Mouse (Mus musculus) kidney, postnatal 0 days (tissue): Measurements from ENCODE around the gene Dnaja4. TPM values are rescaled to one million over a fixed set of nuclear protein-coding genes. Genes with fewer than 3 reads are reported as not detected.
A peak's percentile ranks its signal among the peaks of the same experiment; 100 is the strongest.

ENCODE experiments used
- ATAC-seq: fragments of 200-750 bp; cut with Nextera tagmentation; replicated peaks from 2 replicates; pipeline ENCODE4 v1.8.0; 2017; ENCODE audit warnings: low read depth, moderate number of reproducible peaks, moderate TSS enrichment, moderate library complexity; ENCODE audit not compliant: low FRiP score
- DNase-seq: peaks from one replicate; pipeline ENCODE4 v3.0.0-alpha.2; 2016; ENCODE audit warnings: low spot score
- H3K27ac ChIP-seq: fragments of 300-500 bp; sonication (generic); 2 replicates; pipeline ENCODE4 v1.5.1; 2014; ENCODE audit warnings: mild to moderate bottlenecking
- H3K27me3 ChIP-seq: fragments of 300-500 bp; sonication (generic); 2 replicates; pipeline ENCODE4 v1.6.1; 2014; ENCODE audit warnings: low read length, mixed read lengths; ENCODE audit not compliant: insufficient read depth
- H3K36me3 ChIP-seq: fragments of 300-500 bp; sonication (generic); 2 replicates; pipeline ENCODE4 v1.6.1; 2014; ENCODE audit warnings: low read length, mixed read lengths; ENCODE audit not compliant: insufficient read depth
- H3K4me1 ChIP-seq: fragments of 300-500 bp; sonication (generic); replicated peaks from 2 replicates; pipeline ENCODE4 v1.6.1; 2014; ENCODE audit warnings: antibody characterized with exemption, low read length, mixed read lengths; ENCODE audit not compliant: insufficient read depth
- H3K4me2 ChIP-seq: fragments of 300-500 bp; sonication (generic); 2 replicates; pipeline ENCODE4 v1.6.1; 2014; ENCODE audit warnings: mild to moderate bottlenecking, low read length, moderate library complexity, mixed read lengths
- H3K4me3 ChIP-seq: fragments of 300-500 bp; sonication (generic); replicated peaks from 2 replicates; pipeline ENCODE4 v1.5.1; 2014; ENCODE audit warnings: low read depth, low read length
- H3K9ac ChIP-seq: fragments of 300-500 bp; sonication (generic); 2 replicates; pipeline ENCODE4 v1.6.1; 2014; ENCODE audit warnings: low read depth, low read length
- H3K9me3 ChIP-seq: fragments of 300-500 bp; sonication (generic); replicated peaks from 2 replicates; pipeline ENCODE4 v1.6.1; 2016; ENCODE audit warnings: low read length, inconsistent platforms, mixed read lengths
- CTCF ChIP-seq: IDR thresholded peaks from 2 replicates; pipeline ENCODE4 v1.5.1; 2016; ENCODE audit warnings: antibody characterized with exemption, low read depth, mild to moderate bottlenecking, moderate library complexity
- WGBS: fragments of 180-500 bp; shearing (Covaris S2); extraction: QIAGEN DNeasy Blood & Tissue Kit; methylation state at CpG from one replicate; pipeline ENCODE4 v1.1.7; 2014; 5-methylcytosine and 5-hydroxymethylcytosine counted together
- polyA plus RNA-seq: library from polyadenylated mRNA; unstranded; fragments of >200 nt; fragmentation: Nextera tagmentation; extraction: Ambion mirVana; gene quantifications from 2 replicates; pipeline ENCODE4 v1.2.1, GENCODE M21; 2015

Dnaja4 gene
- polyA plus RNA-seq = 2.9 and 3.2 TPM in 2 replicates

DNA sequence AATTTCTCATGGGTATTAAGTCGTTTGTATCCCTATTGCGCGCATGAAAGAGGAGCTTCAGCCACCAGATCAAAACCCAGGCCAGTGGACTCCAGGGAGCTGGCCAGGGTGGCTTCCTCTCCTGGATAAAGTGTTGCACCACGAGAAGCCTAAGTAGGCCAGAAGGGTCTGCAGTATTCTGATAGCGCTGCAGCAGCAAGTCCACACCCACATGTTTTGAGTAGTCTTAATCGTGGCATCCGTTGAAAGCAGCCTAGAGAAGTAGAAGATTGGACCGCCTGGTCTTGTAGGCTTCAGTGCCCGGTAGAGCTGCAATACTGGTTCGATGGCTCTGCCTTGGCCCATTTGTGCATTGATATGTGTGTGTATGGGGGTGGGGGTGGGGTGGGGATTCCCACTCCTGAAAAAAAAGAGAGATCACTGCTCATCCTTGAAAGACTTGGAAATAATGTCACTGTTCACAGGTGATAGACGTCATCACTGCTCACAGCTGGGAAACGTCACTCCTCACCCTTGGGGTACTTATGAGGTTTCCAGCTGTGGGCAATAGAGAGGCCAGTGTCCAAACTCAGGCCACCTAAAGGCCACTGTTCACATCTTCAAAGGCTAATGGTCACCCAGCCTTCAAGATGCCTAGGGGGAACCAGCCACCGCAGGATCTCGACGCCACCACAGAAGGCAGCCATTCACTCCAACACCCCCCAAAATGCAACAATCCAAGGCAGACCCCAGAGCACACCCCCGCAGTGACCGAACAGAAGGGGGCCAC lies at the start of gene Dnaja4:
Dnaja4 (plus strand) TSS at position 556 of the 769 bp plus-strand sequence.
- peak; percentile 22; the same call in 1 of the 2 replicates for ATAC-seq
- H3K27ac ChIP-seq = no peak within 1 kb of the TSS
- no peaks in the 10 kb centered on the region for H3K36me3 ChIP-seq
- H3K27me3 ChIP-seq = no peaks in the 10 kb centered on the region
- peak within 1 kb of the TSS; percentile 77 for H3K4me3 ChIP-seq
- peak within 1 kb of the TSS; percentile 82 for H3K9ac ChIP-seq
- H3K9me3 ChIP-seq = no peaks in the 10 kb centered on the region
- WGBS = 68% methylated on average over 17 of the region's 17 CpGs
- DNase-seq = no peak
- H3K4me1 ChIP-seq = peaks cover 9% of the 10 kb centered on the region
- H3K4me2 ChIP-seq = peak within 1 kb of the TSS; percentile 98
- TF ChIP-seq CTCF = no peak

DNA sequence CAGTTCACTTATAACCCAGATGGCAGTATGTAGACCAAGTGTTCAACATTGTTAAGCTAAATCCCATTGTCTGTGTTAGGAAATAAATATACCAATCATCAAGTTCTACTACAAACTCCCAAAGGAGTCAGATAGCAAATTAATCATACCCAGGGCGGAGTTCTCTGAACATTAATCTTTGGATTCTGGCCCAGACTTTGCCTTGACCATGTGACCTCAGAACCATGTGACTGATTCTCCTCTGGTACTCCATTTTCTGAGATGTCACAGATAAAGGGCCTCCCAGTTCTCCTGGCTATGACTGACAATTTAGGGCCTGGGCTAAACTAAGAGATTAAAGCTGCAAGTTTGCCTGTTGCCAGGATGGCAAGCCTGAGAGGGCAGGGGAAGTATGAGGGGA lies 49.3 kb upstream of the Dnaja4 start:
- TF ChIP-seq CTCF = no peak
- Histone ChIP-seq H3K4me3 (no peak overlapping the region), H3K9ac (no peak overlapping the region), H3K4me1 (no peaks in the 10 kb centered on the region), H3K27ac (no peak overlapping the region), H3K4me2 (no peak overlapping the region), H3K36me3 (no peaks in the 10 kb centered on the region), H3K27me3 (no peaks in the 10 kb centered on the region), H3K9me3 (no peaks in the 10 kb centered on the region)
- ATAC-seq (no peak), DNase-seq (no peak)
- WGBS = 78% methylated on average over 1 of the region's 1 CpGs

DNA sequence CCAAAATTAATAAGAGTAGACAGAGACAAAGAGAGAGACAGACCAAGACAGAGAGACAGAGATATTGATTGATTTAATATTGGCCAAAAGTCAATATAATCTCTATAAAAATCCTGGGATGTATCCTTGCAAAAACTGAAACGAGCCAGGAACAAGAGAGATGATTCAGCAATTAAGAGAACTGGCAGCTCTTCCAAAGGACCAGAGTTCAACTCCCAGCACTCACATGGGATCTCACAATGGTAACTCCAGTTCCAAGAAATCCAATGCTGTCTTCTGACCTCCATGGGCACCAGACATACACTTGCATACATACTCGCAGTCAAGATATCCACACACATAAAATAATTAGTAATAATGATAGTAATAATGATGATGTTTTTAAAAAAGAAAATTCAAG lies 45.9 kb upstream of the Dnaja4 start:
- Histone ChIP-seq H3K9ac (no peak overlapping the region), H3K9me3 (no peaks in the 10 kb centered on the region), H3K27me3 (no peaks in the 10 kb centered on the region), H3K4me2 (no peak overlapping the region), H3K27ac (no peak overlapping the region), H3K4me3 (no peak overlapping the region), H3K4me1 (no peaks in the 10 kb centered on the region), H3K36me3 (no peaks in the 10 kb centered on the region)
- no peak for TF ChIP-seq CTCF
- 85% methylated on average over 2 of the region's 2 CpGs for WGBS
- no peak for DNase-seq
- no peak for ATAC-seq

DNA sequence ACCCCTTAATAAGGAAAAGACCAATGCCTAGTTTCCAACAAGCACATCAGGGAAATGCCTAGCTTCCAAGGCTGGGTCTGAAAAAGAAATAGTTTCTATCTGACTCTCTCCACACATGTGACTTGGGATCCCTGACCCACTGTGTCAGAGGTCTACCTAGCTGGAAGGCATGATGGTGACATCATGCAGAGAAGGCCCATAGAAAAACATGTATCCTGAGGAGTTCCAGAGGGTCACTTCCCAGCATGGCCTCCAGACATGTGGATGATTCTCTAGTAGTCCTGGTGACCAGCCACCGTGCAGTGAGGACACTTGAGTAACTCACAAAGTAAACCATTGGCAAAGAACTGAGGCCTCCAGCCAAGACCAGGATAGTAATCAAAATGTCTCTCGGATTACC lies 42.8 kb upstream of the Dnaja4 start:
- TF ChIP-seq CTCF = no peak
- no peak overlapping the region for H3K4me3 ChIP-seq
- H3K4me1 ChIP-seq = no peaks in the 10 kb centered on the region
- ATAC-seq (no peak), DNase-seq (no peak)
- no peaks in the 10 kb centered on the region for H3K27me3 ChIP-seq
- H3K9me3 ChIP-seq = no peaks in the 10 kb centered on the region
- no peak overlapping the region for H3K27ac ChIP-seq
- no peak overlapping the region for H3K9ac ChIP-seq
- 77% methylated on average over 2 of the region's 2 CpGs for WGBS
- H3K36me3 ChIP-seq = no peaks in the 10 kb centered on the region
- no peak overlapping the region for H3K4me2 ChIP-seq

DNA sequence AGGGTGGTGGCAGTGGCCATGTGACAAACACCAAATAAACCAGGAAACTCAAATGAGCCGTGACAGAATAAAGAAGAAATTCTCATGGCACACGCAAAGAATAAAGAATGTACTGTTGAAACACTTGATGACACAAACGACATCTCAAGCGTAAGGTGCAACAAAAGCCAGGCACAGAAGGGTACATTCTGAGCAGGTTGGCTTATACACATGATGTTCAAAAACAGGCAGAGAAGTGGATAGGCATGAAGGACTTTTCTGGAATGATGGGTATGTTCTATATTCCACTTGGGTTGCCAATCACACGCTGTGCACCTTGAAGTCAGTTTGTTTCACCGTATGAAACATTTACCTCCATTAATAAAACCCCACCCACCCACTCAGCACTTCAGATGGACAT lies 42.3 kb upstream of the Dnaja4 start:
- DNase-seq (no peak), ATAC-seq (no peak)
- no peak overlapping the region for H3K27ac ChIP-seq
- H3K36me3 ChIP-seq = no peaks in the 10 kb centered on the region
- H3K4me2 ChIP-seq = no peak overlapping the region
- no peaks in the 10 kb centered on the region for H3K27me3 ChIP-seq
- H3K9me3 ChIP-seq = no peaks in the 10 kb centered on the region
- WGBS = 79% methylated on average over 6 of the region's 6 CpGs
- H3K4me1 ChIP-seq = 0 out of 2 replicates have a peak, but pooled peaks cover under 1% of the 10 kb centered on the region
- TF ChIP-seq CTCF = no peak
- no peak overlapping the region for H3K4me3 ChIP-seq
- no peak overlapping the region for H3K9ac ChIP-seq

DNA sequence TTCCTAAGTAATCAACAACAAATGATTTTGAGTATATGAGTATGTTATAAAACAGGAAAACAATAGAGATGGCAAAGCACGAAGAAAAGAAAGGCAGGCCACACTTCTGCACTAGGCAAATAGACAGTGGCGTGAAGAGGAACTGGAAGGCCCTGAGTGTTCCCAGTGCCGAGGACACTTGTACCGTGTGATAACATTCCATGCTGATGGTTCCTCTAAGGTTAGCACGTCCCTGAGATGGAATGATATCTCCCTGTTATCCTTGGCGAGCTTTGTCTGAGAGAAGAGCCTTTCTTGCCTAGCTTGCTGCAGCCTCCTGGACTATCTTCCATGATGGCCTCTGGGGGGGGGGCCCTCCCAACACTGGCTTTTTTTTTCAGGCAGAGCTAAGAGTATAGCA lies 39.9 kb upstream of the Dnaja4 start:
- H3K27me3 ChIP-seq = no peaks in the 10 kb centered on the region
- ATAC-seq = no peak
- DNase-seq = no peak
- 0 out of 2 replicates have a peak, but pooled peaks cover 11% of the 10 kb centered on the region for H3K4me1 ChIP-seq
- 81% methylated on average over 6 of the region's 6 CpGs for WGBS
- H3K9ac ChIP-seq = no peak overlapping the region
- H3K9me3 ChIP-seq = no peaks in the 10 kb centered on the region
- H3K4me3 ChIP-seq = no peak overlapping the region
- no peak overlapping the region for H3K4me2 ChIP-seq
- H3K36me3 ChIP-seq = no peaks in the 10 kb centered on the region
- TF ChIP-seq CTCF = no peak
- no peak overlapping the region for H3K27ac ChIP-seq
